Mouse (Mus musculus) intestine, postnatal 0 days (tissue): ENCODE data around the gene Ethe1. TPM values are rescaled to one million over a fixed set of nuclear protein-coding genes. Genes with fewer than 3 reads are reported as not detected.

ENCODE experiments used
- ATAC-seq: fragments of 200-750 bp; cut with Nextera tagmentation; 2 replicates; pipeline ENCODE4 v1.8.0; 2017; ENCODE audit warnings: mild to moderate bottlenecking, moderate TSS enrichment, moderate library complexity
- H3K27ac ChIP-seq: fragments of 300-500 bp; sonication (generic); 2 replicates; pipeline ENCODE4 v1.5.1; 2014; ENCODE audit warnings: mild to moderate bottlenecking, low read depth, low read length, moderate library complexity
- H3K27me3 ChIP-seq: fragments of 300-500 bp; sonication (generic); replicated peaks from 2 replicates; pipeline ENCODE4 v1.6.1; 2014; ENCODE audit warnings: low read length, mixed read lengths; ENCODE audit not compliant: control insufficient read depth, insufficient read depth
- H3K36me3 ChIP-seq: fragments of 300-500 bp; sonication (generic); 2 replicates; pipeline ENCODE4 v1.6.1; 2014; ENCODE audit warnings: mild to moderate bottlenecking, moderate library complexity; ENCODE audit not compliant: control insufficient read depth, insufficient read depth
- H3K4me1 ChIP-seq: fragments of 300-500 bp; sonication (generic); replicated peaks from 2 replicates; pipeline ENCODE4 v1.6.1; 2014; ENCODE audit warnings: antibody characterized with exemption, low read length, mixed read lengths; ENCODE audit not compliant: control insufficient read depth, insufficient read depth
- H3K4me2 ChIP-seq: fragments of 300-500 bp; sonication (generic); replicated peaks from 2 replicates; pipeline ENCODE4 v1.6.1; 2014; ENCODE audit warnings: low read depth, mild to moderate bottlenecking, moderate library complexity
- H3K4me3 ChIP-seq: fragments of 300-500 bp; sonication (generic); 2 replicates; pipeline ENCODE4 v1.5.1; 2014; ENCODE audit warnings: low read depth, low read length
- H3K9ac ChIP-seq: fragments of 300-500 bp; sonication (generic); 2 replicates; pipeline ENCODE4 v1.6.1; 2014; ENCODE audit warnings: mild to moderate bottlenecking, low read depth, low read length
- H3K9me3 ChIP-seq: fragments of 300-500 bp; sonication (generic); 2 replicates; pipeline ENCODE4 v1.6.1; 2016; ENCODE audit warnings: mixed run types; ENCODE audit not compliant: control insufficient read depth
- CTCF ChIP-seq: sonication (generic); IDR thresholded peaks from 2 replicates; pipeline ENCODE4 v1.5.1; 2016; ENCODE audit warnings: low read depth, mild to moderate bottlenecking, control low read depth, antibody characterized with exemption, moderate library complexity
- WGBS: fragments of 180-500 bp; shearing (Covaris S2); extraction: QIAGEN DNeasy Blood & Tissue Kit; methylation state at CpG from one replicate; pipeline ENCODE4 v1.1.7; 2014; 5-methylcytosine and 5-hydroxymethylcytosine counted together
- polyA plus RNA-seq: library from polyadenylated mRNA; unstranded; fragments of >200 nt; fragmentation: Nextera tagmentation; extraction: Ambion mirVana; gene quantifications from 2 replicates; pipeline ENCODE4 v1.2.1, GENCODE M21; 2015

The Ethe1 gene
- polyA plus RNA-seq, 1 experiment from 2014 or later = 25.4 TPM

- ATAC-seq = no peak
- H3K36me3 ChIP-seq = no peaks in the 10 kb centered on the region
- TF ChIP-seq CTCF = no peak
- 67% methylated on average over 2 of the region's 2 CpGs for WGBS
- H3K4me3 ChIP-seq = no peak overlapping the region; the same call in 1 of the 2 replicates
- H3K27me3 ChIP-seq = no peaks in the 10 kb centered on the region
- H3K4me1 ChIP-seq = 0 out of 2 replicates have a peak, but pooled peaks cover 3% of the 10 kb centered on the region
- H3K4me2 ChIP-seq = peak overlapping the region; percentile 7; the same call in 1 of the 2 replicates
- H3K9me3 ChIP-seq = no peaks in the 10 kb centered on the region
- H3K9ac ChIP-seq = no peak overlapping the region
- no peak overlapping the region for H3K27ac ChIP-seq
Measured at GRCm38 (mm10) chr7:24595464-24595863, 8.1 kb downstream of the Ethe1 start.

- H3K27ac ChIP-seq = no peak overlapping the region
- no peak overlapping the region for H3K4me3 ChIP-seq
- no peaks in the 10 kb centered on the region for H3K9me3 ChIP-seq
- no peaks in the 10 kb centered on the region for H3K27me3 ChIP-seq
- no peak overlapping the region for H3K4me2 ChIP-seq
- 52% methylated on average over 4 of the region's 4 CpGs for WGBS
- ATAC-seq = no peak
- TF ChIP-seq CTCF = no peak
- H3K36me3 ChIP-seq = no peaks in the 10 kb centered on the region
- H3K9ac ChIP-seq = no peak overlapping the region
- 0 out of 2 replicates have a peak, but pooled peaks cover 3% of the 10 kb centered on the region for H3K4me1 ChIP-seq
Measured at GRCm38 (mm10) chr7:24598121-24598520, 10.8 kb downstream of the Ethe1 start.

GRCm38 (mm10) chr7:24599211-24600067 is 12.1 kb downstream of the Ethe1 start:
- H3K4me3 ChIP-seq = no peak overlapping the region
- no peak for ATAC-seq
- H3K27me3 ChIP-seq = no peaks in the 10 kb centered on the region
- H3K4me2 ChIP-seq = no peak overlapping the region
- WGBS = 67% methylated on average over 15 of the region's 15 CpGs
- TF ChIP-seq CTCF = peak; percentile 53
- H3K9me3 ChIP-seq = no peaks in the 10 kb centered on the region
- H3K27ac ChIP-seq = no peak overlapping the region
- H3K9ac ChIP-seq = no peak overlapping the region
- H3K36me3 ChIP-seq = no peaks in the 10 kb centered on the region
- H3K4me1 ChIP-seq = 0 out of 2 replicates have a peak, but pooled peaks cover 3% of the 10 kb centered on the region

- Histone ChIP-seq H3K4me1 (no peaks in the 10 kb centered on the region), H3K9ac (no peak overlapping the region), H3K27me3 (no peaks in the 10 kb centered on the region), H3K4me3 (no peak overlapping the region), H3K36me3 (no peaks in the 10 kb centered on the region), H3K4me2 (peak overlapping the region; percentile 30; the same call in 1 of the 2 replicates), H3K9me3 (no peaks in the 10 kb centered on the region), H3K27ac (no peak overlapping the region)
- WGBS = 6% methylated on average over 13 of the region's 13 CpGs
- peak; percentile 74 for ATAC-seq
- peak; percentile 100 for TF ChIP-seq CTCF
Measured at GRCm38 (mm10) chr7:24600941-24601597, 13.7 kb downstream of the Ethe1 start.

- no peaks in the 10 kb centered on the region for H3K27me3 ChIP-seq
- no peak overlapping the region for H3K27ac ChIP-seq
- no peaks in the 10 kb centered on the region for H3K9me3 ChIP-seq
- ATAC-seq = no peak
- 0 out of 2 replicates have a peak, but pooled peaks cover under 1% of the 10 kb centered on the region for H3K4me1 ChIP-seq
- no peaks in the 10 kb centered on the region; the same call in 1 of the 2 replicates for H3K36me3 ChIP-seq
- 76% methylated on average over 7 of the region's 7 CpGs for WGBS
- no peak for TF ChIP-seq CTCF
- H3K4me2 ChIP-seq = no peak overlapping the region
- no peak overlapping the region for H3K4me3 ChIP-seq
- no peak overlapping the region for H3K9ac ChIP-seq
Measured at GRCm38 (mm10) chr7:24605561-24605960, 18.2 kb downstream of the Ethe1 start.

- no peak for ATAC-seq
- Histone ChIP-seq H3K4me1 (0 out of 2 replicates have a peak, but pooled peaks cover 2% of the 10 kb centered on the region), H3K4me2 (no peak overlapping the region), H3K9me3 (no peaks in the 10 kb centered on the region), H3K27ac (no peak overlapping the region), H3K4me3 (no peak overlapping the region), H3K36me3 (no peaks in the 10 kb centered on the region; the same call in 1 of the 2 replicates), H3K9ac (no peak overlapping the region), H3K27me3 (no peaks in the 10 kb centered on the region)
- WGBS = 84% methylated on average over 7 of the region's 7 CpGs
- no peak for TF ChIP-seq CTCF
Measured at GRCm38 (mm10) chr7:24606046-24606445, 18.7 kb downstream of the Ethe1 start.
